Mouse (Mus musculus) kidney, embryonic 16.5 days (tissue): ENCODE results near the gene Aff1. TPM values are rescaled to one million over a fixed set of nuclear protein-coding genes. Genes with fewer than 3 reads are reported as not detected.

Source experiments
- ATAC-seq: fragments of 200-750 bp; cut with Nextera tagmentation; 2 replicates; pipeline ENCODE4 v1.8.0; 2017; ENCODE audit warnings: moderate TSS enrichment; ENCODE audit not compliant: low FRiP score, low TSS enrichment
- H3K27ac ChIP-seq: fragments of 300-500 bp; sonication (generic); 2 replicates; pipeline ENCODE4 v1.5.1; 2014; ENCODE audit warnings: low read length
- H3K27me3 ChIP-seq: fragments of 300-500 bp; sonication (generic); 2 replicates; pipeline ENCODE4 v1.6.1; 2014; ENCODE audit warnings: low read length, control low read depth, mixed read lengths; ENCODE audit not compliant: insufficient read depth
- H3K36me3 ChIP-seq: fragments of 300-500 bp; sonication (generic); 2 replicates; pipeline ENCODE4 v1.6.1; 2014; ENCODE audit warnings: low read length, control low read depth, mixed read lengths; ENCODE audit not compliant: insufficient read depth
- H3K4me1 ChIP-seq: fragments of 300-500 bp; sonication (generic); 2 replicates; pipeline ENCODE4 v1.6.1; 2014; ENCODE audit warnings: low read length, control low read depth, mixed read lengths; ENCODE audit not compliant: insufficient read depth
- H3K4me2 ChIP-seq: fragments of 300-500 bp; sonication (generic); replicated peaks from 2 replicates; pipeline ENCODE4 v1.6.1; 2014; ENCODE audit warnings: low read depth, low read length
- H3K4me3 ChIP-seq: fragments of 300-500 bp; sonication (generic); 2 replicates; pipeline ENCODE4 v1.5.1; 2014; ENCODE audit warnings: mild to moderate bottlenecking, low read length
- H3K9ac ChIP-seq: fragments of 300-500 bp; sonication (generic); replicated peaks from 2 replicates; pipeline ENCODE4 v1.6.1; 2014; ENCODE audit warnings: low read length
- H3K9me3 ChIP-seq: fragments of 300-500 bp; sonication (generic); 2 replicates; pipeline ENCODE4 v1.6.1; 2016; ENCODE audit warnings: low read length, control low read depth
- WGBS: fragments of 180-500 bp; shearing (Covaris S2); extraction: QIAGEN DNeasy Blood & Tissue Kit; methylation state at CpG from one replicate; pipeline ENCODE4 v1.1.7; 2014; 5-methylcytosine and 5-hydroxymethylcytosine counted together
- polyA plus RNA-seq: library from polyadenylated mRNA; unstranded; fragments of >200 nt; fragmentation: Nextera tagmentation; extraction: Ambion mirVana; gene quantifications from 2 replicates; pipeline ENCODE4 v1.2.1, GENCODE M21; 2015

Gene Aff1
- polyA plus RNA-seq, 1 experiment from 2014 or later = 13.2 TPM

DNA sequence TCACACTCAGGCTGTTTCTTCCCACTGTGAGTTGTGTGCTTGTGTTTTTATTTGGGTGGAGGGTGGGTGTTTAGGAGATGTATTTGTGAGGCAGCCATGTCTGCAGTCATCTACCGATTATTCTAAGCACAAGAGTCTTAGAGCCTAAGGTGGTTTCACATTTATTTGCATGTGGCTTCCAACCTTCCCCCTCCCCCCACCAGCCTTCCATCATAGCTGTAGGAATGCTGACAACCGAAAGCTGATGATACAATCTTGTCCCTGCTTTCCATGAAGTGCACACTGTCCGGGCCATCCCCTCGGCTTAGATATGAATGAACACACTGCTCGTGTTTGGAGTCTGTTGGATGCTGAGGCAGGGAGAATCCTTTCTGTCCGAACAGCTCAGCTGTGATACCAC lies 28.8 kb downstream of the Aff1 start:
- Histone ChIP-seq H3K9me3 (no peaks in the 10 kb centered on the region), H3K27me3 (no peaks in the 10 kb centered on the region), H3K4me2 (no peak overlapping the region), H3K9ac (no peak overlapping the region), H3K4me3 (no peak overlapping the region), H3K36me3 (no peaks in the 10 kb centered on the region), H3K4me1 (peaks cover 15% of the 10 kb centered on the region), H3K27ac (no peak overlapping the region)
- 85% methylated on average over 6 of the region's 6 CpGs for WGBS
- no peak for ATAC-seq

DNA sequence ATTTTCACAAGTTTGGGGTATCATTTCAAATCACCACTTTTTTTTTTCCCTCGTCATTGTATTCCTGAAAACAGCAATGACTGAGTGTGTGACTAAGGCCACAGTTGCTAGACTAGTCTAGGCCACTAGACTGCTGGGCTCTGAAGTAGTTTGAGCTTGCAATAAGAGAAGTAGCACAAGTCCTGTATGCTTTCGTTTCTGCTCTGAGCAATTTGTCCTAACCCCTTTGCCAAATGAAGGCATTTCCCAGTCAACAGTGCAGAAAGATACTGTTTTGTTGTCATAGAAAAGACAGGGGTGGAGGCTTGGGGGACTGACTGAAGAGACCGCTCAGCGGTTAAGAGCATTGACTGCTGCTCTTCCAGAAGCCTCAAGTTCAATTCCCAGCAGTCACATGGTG lies 29.3 kb downstream of the Aff1 start:
- no peak overlapping the region for H3K4me3 ChIP-seq
- 82% methylated on average over 4 of the region's 4 CpGs for WGBS
- ATAC-seq = no peak
- no peak overlapping the region for H3K27ac ChIP-seq
- H3K36me3 ChIP-seq = no peaks in the 10 kb centered on the region
- no peaks in the 10 kb centered on the region for H3K9me3 ChIP-seq
- peaks cover 15% of the 10 kb centered on the region for H3K4me1 ChIP-seq
- no peak overlapping the region for H3K4me2 ChIP-seq
- H3K9ac ChIP-seq = no peak overlapping the region
- no peaks in the 10 kb centered on the region for H3K27me3 ChIP-seq

DNA sequence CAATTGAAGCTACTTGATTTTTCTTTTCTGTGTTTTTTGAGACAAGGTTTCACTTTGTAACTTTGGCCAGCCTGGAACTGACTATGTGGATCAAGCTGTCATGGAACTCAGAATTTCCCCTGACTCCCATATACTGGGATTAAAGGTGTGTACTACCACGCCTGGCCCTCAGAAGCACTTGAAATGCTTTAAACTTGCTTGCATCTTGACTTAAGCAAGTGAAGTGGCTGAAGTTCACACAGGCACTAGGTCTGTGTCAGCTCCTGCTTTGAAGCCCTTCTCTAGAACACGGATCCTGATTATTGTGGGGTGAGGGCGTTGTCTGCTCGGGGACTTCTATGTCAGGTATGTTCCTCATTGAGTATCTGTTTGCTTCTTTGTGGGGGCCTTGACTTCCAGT lies 30.5 kb downstream of the Aff1 start:
- H3K4me2 ChIP-seq = no peak overlapping the region
- H3K9ac ChIP-seq = no peak overlapping the region
- H3K36me3 ChIP-seq = no peaks in the 10 kb centered on the region
- WGBS = 78% methylated on average over 4 of the region's 4 CpGs
- no peak overlapping the region for H3K27ac ChIP-seq
- H3K4me3 ChIP-seq = no peak overlapping the region
- no peak for ATAC-seq
- peaks cover 15% of the 10 kb centered on the region for H3K4me1 ChIP-seq
- no peaks in the 10 kb centered on the region for H3K27me3 ChIP-seq
- no peaks in the 10 kb centered on the region for H3K9me3 ChIP-seq

DNA sequence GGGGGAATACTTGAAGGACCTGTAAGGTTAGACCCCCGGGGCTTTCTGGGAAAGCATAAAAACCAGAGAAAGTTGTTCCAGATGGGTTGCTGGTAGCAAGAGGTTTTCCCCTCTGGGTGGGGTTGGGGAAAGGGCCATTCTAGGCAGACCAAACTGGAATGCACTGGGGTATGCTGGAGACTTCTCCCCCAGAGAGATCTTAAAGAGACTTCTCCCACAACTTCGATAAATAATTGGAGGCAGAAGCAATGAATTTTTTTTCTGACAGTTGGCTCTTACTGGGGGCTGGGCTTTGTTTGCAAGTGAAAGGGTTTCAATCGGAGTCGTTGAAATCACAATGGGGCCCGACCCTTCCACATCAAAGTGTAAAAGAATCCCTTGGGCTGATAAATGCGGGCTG lies 32.2 kb downstream of the Aff1 start:
- Histone ChIP-seq H3K4me3 (no peak overlapping the region), H3K9me3 (no peaks in the 10 kb centered on the region), H3K36me3 (no peaks in the 10 kb centered on the region), H3K9ac (no peak overlapping the region), H3K27ac (no peak overlapping the region), H3K4me1 (peaks cover 10% of the 10 kb centered on the region), H3K27me3 (no peaks in the 10 kb centered on the region), H3K4me2 (no peak overlapping the region)
- WGBS = 8% methylated on average over 6 of the region's 6 CpGs
- no peak for ATAC-seq

DNA sequence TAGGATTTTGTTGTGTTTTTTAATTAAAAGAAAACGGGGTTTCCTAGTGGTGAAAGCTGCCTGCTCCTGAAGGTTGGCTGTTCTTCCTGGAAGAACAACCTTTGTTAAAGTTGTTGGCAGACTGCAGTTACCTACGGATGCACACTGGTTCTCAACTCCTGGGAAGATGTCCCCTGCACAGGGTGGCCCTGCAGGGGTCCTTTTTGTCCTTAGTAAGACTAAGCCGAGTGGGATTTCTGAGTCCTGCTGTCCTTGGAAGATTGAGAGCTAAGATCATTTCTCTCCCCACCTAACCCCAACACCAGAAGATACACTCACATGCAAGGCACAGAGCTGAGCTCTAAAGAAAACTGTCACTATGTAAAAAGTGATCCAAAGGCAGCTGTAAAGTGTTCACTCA lies 32.6 kb downstream of the Aff1 start:
- WGBS = 40% methylated on average over 3 of the region's 3 CpGs
- Histone ChIP-seq H3K9me3 (no peaks in the 10 kb centered on the region), H3K9ac (no peak overlapping the region), H3K27me3 (no peaks in the 10 kb centered on the region), H3K27ac (no peak overlapping the region), H3K4me3 (no peak overlapping the region), H3K4me1 (peaks cover 8% of the 10 kb centered on the region), H3K36me3 (no peaks in the 10 kb centered on the region), H3K4me2 (no peak overlapping the region)
- no peak for ATAC-seq

DNA sequence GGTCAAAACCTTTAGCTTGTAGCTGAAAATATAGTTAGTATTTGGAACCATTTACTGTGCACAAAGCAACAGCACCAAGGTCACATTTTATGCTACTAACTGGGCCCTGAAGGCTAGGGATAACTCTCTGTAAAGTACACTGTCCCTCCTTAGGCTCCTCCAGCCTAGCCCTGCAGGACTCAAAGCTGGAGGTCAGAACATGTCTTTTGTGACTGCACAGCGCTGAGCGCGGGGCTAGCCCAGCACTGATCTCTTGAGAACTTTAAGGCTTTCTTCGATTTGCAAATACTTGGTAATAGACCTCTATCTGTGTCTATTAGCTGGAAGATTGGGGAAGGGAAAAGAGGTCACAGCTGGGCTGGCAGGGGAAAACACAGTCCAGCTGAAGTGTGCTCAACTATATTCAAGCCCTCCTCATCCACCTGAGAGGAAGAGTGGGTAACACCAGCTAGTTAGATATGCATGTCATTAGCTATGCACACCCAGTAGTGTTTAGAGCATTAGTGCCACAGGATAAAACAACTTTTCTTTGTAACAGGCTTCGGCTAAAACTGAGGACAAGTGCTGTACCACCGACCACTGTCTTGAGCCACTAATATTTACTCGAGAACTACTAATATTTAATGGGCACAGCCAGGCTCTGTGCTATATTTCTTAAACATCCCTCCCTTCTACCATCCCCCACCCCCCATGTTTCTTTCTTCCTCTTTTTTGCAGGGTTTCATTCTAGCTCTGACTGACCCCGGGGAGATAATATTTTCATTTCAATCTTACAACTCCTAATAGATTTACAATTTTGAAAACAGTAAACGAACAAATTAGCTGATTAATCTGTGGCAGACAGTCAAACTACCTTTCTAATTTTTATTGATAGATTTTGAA lies 33.3 kb downstream of the Aff1 start:
- Histone ChIP-seq H3K27me3 (no peaks in the 10 kb centered on the region), H3K36me3 (no peaks in the 10 kb centered on the region), H3K9me3 (no peaks in the 10 kb centered on the region), H3K4me1 (peaks cover 10% of the 10 kb centered on the region), H3K9ac (no peak overlapping the region), H3K4me2 (no peak overlapping the region), H3K27ac (no peak overlapping the region), H3K4me3 (no peak overlapping the region)
- no peak for ATAC-seq
- WGBS = 62% methylated on average over 9 of the region's 9 CpGs

DNA sequence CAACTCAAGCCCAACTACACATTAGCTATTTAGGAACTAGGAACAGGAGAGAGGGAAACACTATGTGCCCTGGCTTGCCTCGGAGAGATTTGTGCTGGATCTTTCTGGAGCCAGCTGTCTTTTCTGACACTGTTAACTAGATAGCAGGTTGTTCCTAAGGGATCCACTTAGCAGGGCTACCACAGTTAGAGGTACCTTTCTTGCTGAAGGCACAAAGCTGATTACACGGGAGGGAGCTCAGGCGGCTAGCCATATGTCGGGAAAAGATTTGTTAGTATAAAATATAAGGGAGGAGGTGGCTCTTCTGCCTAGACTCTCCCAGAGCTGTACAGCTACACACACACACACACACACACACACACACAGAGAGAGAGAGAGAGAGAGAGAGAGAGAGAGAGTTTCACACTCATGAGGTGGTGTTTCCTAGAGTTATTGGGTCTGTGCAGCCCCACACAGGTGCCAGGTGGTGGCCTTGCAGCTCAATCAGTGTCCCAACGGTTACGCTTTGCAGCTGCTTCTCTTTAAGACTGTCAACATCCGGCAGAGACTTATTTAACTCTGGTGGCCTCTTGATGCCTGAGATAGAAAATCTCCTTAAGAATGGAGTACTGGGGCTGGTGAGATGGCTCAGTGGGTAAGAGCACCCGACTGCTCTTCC lies 34.2 kb downstream of the Aff1 start:
- Histone ChIP-seq H3K4me2 (no peak overlapping the region), H3K4me3 (no peak overlapping the region), H3K27me3 (no peaks in the 10 kb centered on the region), H3K9ac (no peak overlapping the region), H3K36me3 (no peaks in the 10 kb centered on the region), H3K4me1 (peaks cover 15% of the 10 kb centered on the region), H3K27ac (no peak overlapping the region), H3K9me3 (no peaks in the 10 kb centered on the region)
- no peak for ATAC-seq
- 38% methylated on average over 8 of the region's 8 CpGs for WGBS

DNA sequence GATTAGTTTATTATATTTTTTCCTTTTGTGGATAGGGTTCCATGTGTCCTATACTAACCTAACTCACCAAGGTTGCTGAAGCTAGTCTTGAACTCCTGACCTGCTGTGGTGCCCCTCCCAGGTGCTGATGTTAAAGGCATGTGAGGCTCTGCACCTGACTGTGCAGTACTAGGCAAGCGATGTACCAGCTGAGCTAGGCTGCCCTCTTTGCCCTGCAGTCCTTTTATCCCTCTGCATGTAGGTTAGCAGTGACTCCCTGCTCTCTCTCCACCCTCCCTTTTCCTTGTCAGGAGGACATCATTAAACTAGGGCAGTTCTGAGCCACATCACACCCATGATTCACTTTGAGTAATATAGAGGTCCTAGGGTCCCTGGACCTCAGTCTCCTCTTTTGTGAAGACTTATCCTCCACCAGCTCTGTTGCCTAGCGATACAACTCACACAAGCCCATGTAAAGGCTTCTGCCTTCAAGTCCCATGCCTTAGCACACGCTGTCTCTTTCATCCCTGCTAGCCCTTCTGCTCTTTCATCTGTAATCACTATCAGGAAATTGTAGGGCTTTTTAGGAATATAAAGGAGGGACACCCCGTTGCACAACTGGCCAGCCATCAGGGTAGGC lies 35.7 kb downstream of the Aff1 start:
- WGBS = 78% methylated on average over 4 of the region's 4 CpGs
- H3K4me1 ChIP-seq = peaks cover 15% of the 10 kb centered on the region
- no peaks in the 10 kb centered on the region for H3K36me3 ChIP-seq

DNA sequence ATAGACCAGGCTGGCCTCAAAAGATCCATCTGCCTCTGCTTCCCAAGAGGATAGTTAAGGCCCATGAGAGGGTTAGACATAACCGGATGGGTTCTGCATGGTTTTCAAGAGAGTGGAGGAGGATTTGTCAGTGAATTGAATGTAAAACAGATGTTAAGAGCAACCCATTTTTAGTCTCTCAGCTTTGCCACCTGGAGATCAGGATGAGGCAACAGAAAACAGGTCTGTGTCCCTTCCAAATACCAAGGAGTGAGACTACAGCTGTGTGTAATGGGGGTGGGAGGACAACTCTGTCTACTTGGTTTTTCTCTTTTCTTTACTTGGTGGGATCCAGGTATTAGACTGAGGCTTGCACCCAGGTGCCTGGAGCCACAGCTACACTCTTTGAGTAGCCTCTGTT lies 37.1 kb downstream of the Aff1 start:
- H3K4me1 ChIP-seq = peaks cover 14% of the 10 kb centered on the region
- H3K4me3 ChIP-seq = no peak overlapping the region
- 79% methylated on average over 1 of the region's 1 CpGs for WGBS

More for the DNA sequence above, 35.7 kb downstream of the Aff1 start:
- no peak overlapping the region for H3K27ac ChIP-seq
- ATAC-seq = no peak; the same call in 1 of the 2 replicates
- no peaks in the 10 kb centered on the region for H3K27me3 ChIP-seq
- no peak overlapping the region for H3K4me2 ChIP-seq
- no peak overlapping the region for H3K4me3 ChIP-seq
- H3K9ac ChIP-seq = no peak overlapping the region
- no peaks in the 10 kb centered on the region for H3K9me3 ChIP-seq

DNA sequence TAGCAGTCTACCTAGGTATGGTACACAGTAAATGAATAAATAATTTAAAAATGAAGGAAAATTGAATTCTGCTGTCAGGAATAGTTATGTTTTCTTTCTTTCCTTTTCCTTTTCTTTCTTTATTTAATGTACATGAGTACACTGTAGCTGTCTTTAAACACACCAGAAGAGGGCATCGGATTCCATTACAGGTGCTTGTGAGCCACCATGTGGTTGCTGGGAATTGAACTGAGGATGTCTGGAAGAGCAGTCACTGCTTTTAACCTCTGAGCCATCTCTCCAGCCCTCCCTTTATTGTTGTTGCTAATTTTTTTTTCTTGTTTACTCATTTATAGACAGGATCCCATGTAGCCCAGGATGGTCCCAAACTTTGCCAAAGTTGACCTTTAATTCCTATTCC lies 38.0 kb downstream of the Aff1 start:
- Histone ChIP-seq H3K9ac (no peak overlapping the region), H3K4me3 (no peak overlapping the region), H3K4me2 (no peak overlapping the region), H3K27me3 (no peaks in the 10 kb centered on the region), H3K9me3 (no peaks in the 10 kb centered on the region), H3K36me3 (no peaks in the 10 kb centered on the region), H3K27ac (no peak overlapping the region), H3K4me1 (peaks cover 11% of the 10 kb centered on the region; the same call in 1 of the 2 replicates)
- no peak for ATAC-seq
- WGBS = 92% methylated on average over 1 of the region's 1 CpGs

More for the DNA sequence above, 37.1 kb downstream of the Aff1 start:
- Histone ChIP-seq H3K27me3 (no peaks in the 10 kb centered on the region), H3K27ac (no peak overlapping the region), H3K4me2 (no peak overlapping the region), H3K36me3 (no peaks in the 10 kb centered on the region), H3K9ac (no peak overlapping the region), H3K9me3 (no peaks in the 10 kb centered on the region)
- ATAC-seq = no peak
